In the genomic region with DNA sequence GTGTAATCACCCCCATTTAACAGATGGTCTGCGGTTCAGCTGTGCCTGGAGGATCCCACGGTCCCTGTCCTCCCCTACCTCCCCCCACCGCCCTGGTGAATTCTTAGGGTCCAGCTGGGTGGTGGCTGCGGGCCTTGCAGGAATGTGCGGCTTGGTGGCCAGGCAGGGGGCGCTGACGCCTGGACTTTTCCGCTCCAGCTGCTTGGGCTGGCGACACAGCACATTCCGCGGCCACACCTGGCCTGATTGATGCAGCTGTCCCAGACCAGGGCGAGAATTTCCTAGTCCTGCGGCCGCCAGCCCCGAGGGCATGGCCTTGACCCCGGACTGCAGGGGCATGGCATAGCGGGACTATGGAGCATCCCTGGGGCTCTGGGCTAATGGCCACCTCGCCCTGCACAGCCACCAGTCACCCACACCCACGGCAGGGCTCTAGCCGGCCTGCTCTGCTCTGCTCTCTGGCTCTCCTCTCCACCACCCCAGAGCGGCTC, we compare ENCODE assay signal across 8 mouse cellular contexts. TPM values are rescaled to one million over a fixed set of nuclear protein-coding genes. Genes with fewer than 3 reads are reported as not detected.
A peak's percentile ranks its signal among the peaks of the same experiment; 100 is the strongest.
DNase-seq lines count a peak whose midpoint lies in the region; ATAC-seq and TF ChIP-seq lines count a peak whose summit lies in the region.

No protein-coding gene starts in this region.

- WGBS in hindbrain, embryonic 13.5 days = 1% methylated on average over 21 of the region's 21 CpGs
- WGBS in neural tube, embryonic 11.5 days = 2% methylated on average over 20 of the region's 21 CpGs

- no peaks in the 10 kb centered on the region for H3K36me3 ChIP-seq in testis, adult 2 months (ENCODE audit: control insufficient read depth, insufficient read depth, low read length)
- H3K36me3 ChIP-seq in hindbrain, embryonic 13.5 days = no peaks in the 10 kb centered on the region
- H3K36me3 ChIP-seq in neural tube, embryonic 11.5 days (ENCODE audit: control insufficient read depth, insufficient read depth, low read length) = no peaks in the 10 kb centered on the region

- peak overlapping the region; percentile 37 for H3K4me3 ChIP-seq in testis, adult 2 months (ENCODE audit: control insufficient read depth, low read depth, low read length)
- H3K4me3 ChIP-seq in hindbrain, embryonic 13.5 days = peak overlapping the region; percentile 31
- peak overlapping the region; percentile 14 for H3K4me3 ChIP-seq in neural tube, embryonic 11.5 days (ENCODE audit: low read depth, low read length)

- no peaks in the 10 kb centered on the region for H3K9me3 ChIP-seq in hindbrain, embryonic 13.5 days
- H3K9me3 ChIP-seq in neural tube, embryonic 11.5 days (ENCODE audit: control insufficient read depth, low read length) = no peaks in the 10 kb centered on the region

- DNase-seq in testis, postnatal 14 days (ENCODE audit: low spot score) = no peak
- DNase-seq in liver = peak; percentile 42
- DNase-seq in neural tube, embryonic 11.5 days (ENCODE audit: low spot score) = peak; percentile 52
- DNase-seq in cerebellum, postnatal 25 days = no peak
- no peak for DNase-seq in cerebellum, postnatal 4 days (ENCODE audit: low spot score in 2 of 2)
- DNase-seq in MN1 (ENCODE audit: low spot score) = no peak

- H3K9ac ChIP-seq in hindbrain, embryonic 13.5 days = peak overlapping the region; percentile 66
- H3K9ac ChIP-seq in neural tube, embryonic 11.5 days (ENCODE audit: low read length) = peak overlapping the region; percentile 19; the same call in 1 of the 2 replicates

- TF ChIP-seq CTCF in testis, adult 2 months (IDR thresholded peaks at IDR 0.05; ENCODE audit: control insufficient read depth, insufficient read depth, insufficient replicate concordance, low read depth, low read length) = no peak

- H3K4me2 ChIP-seq in hindbrain, embryonic 13.5 days = peak overlapping the region; percentile 58
- H3K4me2 ChIP-seq in neural tube, embryonic 11.5 days (ENCODE audit: low read depth) = peak overlapping the region; percentile 44

- H3K27ac ChIP-seq in testis, adult 2 months (ENCODE audit: control insufficient read depth, insufficient read depth, low read depth, low read length) = no peak overlapping the region
- no peak overlapping the region for H3K27ac ChIP-seq in hindbrain, embryonic 13.5 days
- H3K27ac ChIP-seq in neural tube, embryonic 11.5 days (ENCODE audit: low read depth, low read length) = no peak overlapping the region

- no peaks in the 10 kb centered on the region for H3K27me3 ChIP-seq in testis, adult 2 months (ENCODE audit: control insufficient read depth, insufficient read depth, low read length)
- H3K27me3 ChIP-seq in hindbrain, embryonic 13.5 days = peaks cover 18% of the 10 kb centered on the region
- peaks cover 2% of the 10 kb centered on the region; the same call in 1 of the 2 replicates for H3K27me3 ChIP-seq in neural tube, embryonic 11.5 days (ENCODE audit: control insufficient read depth, insufficient read depth, low read length)

- no peak for TF ChIP-seq POLR2A in testis, adult 2 months (IDR thresholded peaks at IDR 0.05; ENCODE audit: control insufficient read depth, low read depth, low read length)

- H3K4me1 ChIP-seq in testis, adult 2 months (ENCODE audit: control insufficient read depth, insufficient read depth, low read length) = peaks cover 14% of the 10 kb centered on the region
- peaks cover 8% of the 10 kb centered on the region for H3K4me1 ChIP-seq in hindbrain, embryonic 13.5 days (replicated peaks)
- no peaks in the 10 kb centered on the region; the same call in 1 of the 2 replicates for H3K4me1 ChIP-seq in neural tube, embryonic 11.5 days (ENCODE audit: control insufficient read depth, insufficient read depth, low read length)

- ATAC-seq in hindbrain, embryonic 13.5 days (ENCODE audit: low FRiP score) = 0 out of 2 replicates have a peak, but pooled peaks have one; percentile 36
- ATAC-seq in neural tube, embryonic 11.5 days (ENCODE audit: insufficient read depth, low FRiP score, low TSS enrichment) = peak; percentile 38; the same call in 1 of the 2 replicates

RNA-seq across cellular contexts. Expression of a gene that starts 9.2 kb away (rescaled TPM):
- polyA plus RNA-seq in testis, adult 2 months (2012; rRNA removed) = 3.4 and 3.6 TPM in 2 replicates
- 14.0 and 14.1 TPM in 2 replicates for polyA plus RNA-seq in hindbrain, embryonic 13.5 days (2015; fragmentation: Nextera tagmentation; extraction: Ambion mirVana)
- 12.7 and 13.9 TPM in 2 replicates for polyA plus RNA-seq in neural tube, embryonic 11.5 days (2014; fragmentation: Nextera tagmentation; extraction: Ambion mirVana)

RNA-seq across cellular contexts. Expression of a gene that starts 10.5 kb away (rescaled TPM):
- polyA plus RNA-seq in testis, adult 2 months (2012; rRNA removed) = not detected in 2 replicates
- not detected in 2 replicates for polyA plus RNA-seq in hindbrain, embryonic 13.5 days (2015; fragmentation: Nextera tagmentation; extraction: Ambion mirVana)
- polyA plus RNA-seq in neural tube, embryonic 11.5 days (2014; fragmentation: Nextera tagmentation; extraction: Ambion mirVana) = 0.28 and 0.37 TPM in 2 replicates

RNA-seq across cellular contexts. Expression of a gene that starts 25.0 kb away (rescaled TPM):
- polyA plus RNA-seq in testis, adult 2 months (2012; rRNA removed) = 0.07 and 0.10 TPM in 2 replicates
- polyA plus RNA-seq in hindbrain, embryonic 13.5 days (2015; fragmentation: Nextera tagmentation; extraction: Ambion mirVana) = 0.09 TPM in 1 of 2 replicates, not detected in the other
- not detected in 2 replicates for polyA plus RNA-seq in neural tube, embryonic 11.5 days (2014; fragmentation: Nextera tagmentation; extraction: Ambion mirVana)

RNA-seq across cellular contexts. Expression of a gene that starts 43.3 kb away (rescaled TPM):
- polyA plus RNA-seq in testis, adult 2 months (2012; rRNA removed) = 0.16 and 0.18 TPM in 2 replicates
- polyA plus RNA-seq in hindbrain, embryonic 13.5 days (2015; fragmentation: Nextera tagmentation; extraction: Ambion mirVana) = 121 and 129 TPM in 2 replicates
- polyA plus RNA-seq in neural tube, embryonic 11.5 days (2014; fragmentation: Nextera tagmentation; extraction: Ambion mirVana) = 50.4 and 53.8 TPM in 2 replicates

RNA-seq across cellular contexts. Expression of a gene that starts 57.1 kb away (rescaled TPM):
- 209 and 304 TPM in 2 replicates for polyA plus RNA-seq in testis, adult 2 months (2012; rRNA removed)
- polyA plus RNA-seq in hindbrain, embryonic 13.5 days (2015; fragmentation: Nextera tagmentation; extraction: Ambion mirVana) = 75.0 and 76.2 TPM in 2 replicates
- polyA plus RNA-seq in neural tube, embryonic 11.5 days (2014; fragmentation: Nextera tagmentation; extraction: Ambion mirVana) = 85.4 and 86.7 TPM in 2 replicates

Comparison
In these comparisons a context has a peak if more than half of its experiments do, and no peak if none do; other contexts are left out.
1. DNase-seq: peak in liver (single experiment) and neural tube, embryonic 11.5 days (single experiment); none in testis, postnatal 14 days (single experiment), cerebellum, postnatal 25 days (0 of 2), cerebellum, postnatal 4 days (0 of 2) and MN1 (single experiment).
2. Peak in every context shown above with its lines, with median percentiles within 50 percentile points of each other: H3K4me3 ChIP-seq.